Mouse (Mus musculus): Measurements from ENCODE around the gene Washc2.

Gene Washc2

GRCm38 (mm10) chr6:116262824-116263223 is 55.0 kb downstream of the Washc2 start:
- no peak for DNase-seq (ENCODE audit: low read depth, low spot score)

GRCm38 (mm10) chr6:116264018-116264651 is 56.3 kb downstream of the Washc2 start, which contains the start of gene Zfand4:
Gene Zfand4, plus strand, starts transcription at chr6:116264222.
- DNase-seq (ENCODE audit: low read depth, low spot score): peak; percentile 90

GRCm38 (mm10) chr6:116264836-116265235 is 57.0 kb downstream of the Washc2 start:
- DNase-seq (ENCODE audit: low read depth, low spot score): peak; percentile 17

GRCm38 (mm10) chr6:116265603-116266002 is 57.8 kb downstream of the Washc2 start:
- no peak for DNase-seq (ENCODE audit: low read depth, low spot score)

GRCm38 (mm10) chr6:116266273-116267109 is 58.7 kb downstream of the Washc2 start:
- DNase-seq (ENCODE audit: low read depth, low spot score): peak; percentile 20

- DNase-seq (ENCODE audit: low read depth, low spot score): peak; percentile 12
These were observed 59.2 kb downstream of the Washc2 start for GRCm38 (mm10) chr6:116267110-116267423.

GRCm38 (mm10) chr6:116275695-116276094 is 67.9 kb downstream of the Washc2 start:
- DNase-seq (ENCODE audit: low read depth, low spot score): no peak

- no peak for DNase-seq (ENCODE audit: low read depth, low spot score)
These were observed 71.0 kb downstream of the Washc2 start for GRCm38 (mm10) chr6:116278679-116279317.

- peak; percentile 11 for DNase-seq (ENCODE audit: low read depth, low spot score)
These were observed 73.2 kb downstream of the Washc2 start for GRCm38 (mm10) chr6:116281014-116281413.

- peak; percentile 66 for DNase-seq (ENCODE audit: low read depth, low spot score)
These were observed 74.7 kb downstream of the Washc2 start for GRCm38 (mm10) chr6:116282546-116282945.

GRCm38 (mm10) chr6:116283280-116283679 is 75.4 kb downstream of the Washc2 start:
- DNase-seq (ENCODE audit: low read depth, low spot score): no peak

- DNase-seq (ENCODE audit: low read depth, low spot score): no peak
These were observed 78.5 kb downstream of the Washc2 start for GRCm38 (mm10) chr6:116286321-116286720.

GRCm38 (mm10) chr6:116286870-116287575 is 79.2 kb downstream of the Washc2 start:
- DNase-seq (ENCODE audit: low read depth, low spot score): peak; percentile 32

GRCm38 (mm10) chr6:116311411-116311810 is 103.6 kb downstream of the Washc2 start:
- DNase-seq (ENCODE audit: low read depth, low spot score): peak; percentile 11
